Mouse (Mus musculus) neural tube, embryonic 14.5 days (tissue): ENCODE measurements at regions not wholly inside any gene's neighbourhood (a gene's known extent, or its start where the extent isn't known, plus 50 kb on each side); places are given as distances from the start of the nearest gene placed in this dataset.

Experiments
- ATAC-seq: fragments of 200-750 bp; cut with Nextera tagmentation; 2 replicates; pipeline ENCODE4 v1.8.0; 2017; ENCODE audit warnings: low read depth, mild to moderate bottlenecking, moderate TSS enrichment, moderate library complexity
- H3K27ac ChIP-seq: fragments of 300-500 bp; sonication (generic); 2 replicates; pipeline ENCODE4 v1.5.1; 2014; ENCODE audit warnings: low read depth, mild to moderate bottlenecking, control low read depth, low read length, moderate library complexity, mixed read lengths
- H3K27me3 ChIP-seq: fragments of 300-500 bp; sonication (generic); 2 replicates; pipeline ENCODE4 v1.6.1; 2014; ENCODE audit warnings: low read length; ENCODE audit not compliant: control insufficient read depth, insufficient read depth
- H3K36me3 ChIP-seq: fragments of 300-500 bp; sonication (generic); 2 replicates; pipeline ENCODE4 v1.6.1; 2014; ENCODE audit warnings: low read length, mixed read lengths; ENCODE audit not compliant: control insufficient read depth, insufficient read depth
- H3K4me1 ChIP-seq: fragments of 300-500 bp; sonication (generic); 2 replicates; pipeline ENCODE4 v1.6.1; 2014; ENCODE audit warnings: low read length; ENCODE audit not compliant: control insufficient read depth, insufficient read depth
- H3K4me2 ChIP-seq: fragments of 300-500 bp; sonication (generic); 2 replicates; pipeline ENCODE4 v1.6.1; 2014; ENCODE audit warnings: mild to moderate bottlenecking, low read depth, low read length, control low read depth
- H3K4me3 ChIP-seq: fragments of 300-500 bp; sonication (generic); 2 replicates; pipeline ENCODE4 v1.5.1; 2014; ENCODE audit warnings: low read depth, low read length, control low read depth, mixed read lengths
- H3K9ac ChIP-seq: fragments of 300-500 bp; sonication (generic); replicated peaks from 2 replicates; pipeline ENCODE4 v1.6.1; 2014; ENCODE audit warnings: low read depth, mild to moderate bottlenecking, control low read depth, low read length, mixed read lengths
- H3K9me3 ChIP-seq: fragments of 300-500 bp; sonication (generic); 2 replicates; pipeline ENCODE4 v1.6.1; 2016; ENCODE audit warnings: low read length; ENCODE audit not compliant: control insufficient read depth
- WGBS: fragments of 180-500 bp; shearing (Covaris S2); extraction: QIAGEN DNeasy Blood & Tissue Kit; methylation state at CpG from one replicate; pipeline ENCODE4 v1.1.7; 2014; 5-methylcytosine and 5-hydroxymethylcytosine counted together

- 36% methylated on average over 3 of the region's 3 CpGs for WGBS
- Histone ChIP-seq H3K36me3 (no peaks in the 10 kb centered on the region), H3K4me2 (no peak overlapping the region), H3K27ac (no peak overlapping the region), H3K4me3 (no peak overlapping the region), H3K27me3 (no peaks in the 10 kb centered on the region), H3K4me1 (no peaks in the 10 kb centered on the region), H3K9ac (no peak overlapping the region), H3K9me3 (no peaks in the 10 kb centered on the region)
- no peak for ATAC-seq
Measured at GRCm38 (mm10) chr7:74224378-74224777, 210.9 kb upstream of the St8sia2 start.

GRCm38 (mm10) chr7:74200661-74201060 lies 187.2 kb upstream of the St8sia2 start:
- ATAC-seq: no peak
- H3K4me2 ChIP-seq: no peak overlapping the region
- no peaks in the 10 kb centered on the region for H3K4me1 ChIP-seq
- no peaks in the 10 kb centered on the region for H3K9me3 ChIP-seq
- no peak overlapping the region for H3K27ac ChIP-seq
- H3K36me3 ChIP-seq: no peaks in the 10 kb centered on the region
- H3K9ac ChIP-seq: no peak overlapping the region
- 50% methylated on average over 4 of the region's 4 CpGs for WGBS
- no peaks in the 10 kb centered on the region for H3K27me3 ChIP-seq
- no peak overlapping the region for H3K4me3 ChIP-seq

GRCm38 (mm10) chr7:74198796-74199195 lies 185.3 kb upstream of the St8sia2 start:
- peak; percentile 71; the same call in 1 of the 2 replicates for ATAC-seq
- 73% methylated on average over 6 of the region's 6 CpGs for WGBS
- Histone ChIP-seq H3K36me3 (no peaks in the 10 kb centered on the region), H3K27me3 (no peaks in the 10 kb centered on the region), H3K9ac (no peak overlapping the region), H3K4me2 (no peak overlapping the region), H3K4me1 (no peaks in the 10 kb centered on the region), H3K9me3 (no peaks in the 10 kb centered on the region), H3K27ac (no peak overlapping the region), H3K4me3 (no peak overlapping the region)

GRCm38 (mm10) chr7:74184661-74185060 lies 171.2 kb upstream of the St8sia2 start:
- no peak overlapping the region for H3K27ac ChIP-seq
- H3K4me1 ChIP-seq: no peaks in the 10 kb centered on the region
- no peak overlapping the region for H3K4me2 ChIP-seq
- H3K27me3 ChIP-seq: no peaks in the 10 kb centered on the region
- no peak overlapping the region for H3K9ac ChIP-seq
- ATAC-seq: no peak
- H3K9me3 ChIP-seq: no peaks in the 10 kb centered on the region
- H3K36me3 ChIP-seq: no peaks in the 10 kb centered on the region
- H3K4me3 ChIP-seq: no peak overlapping the region

- Histone ChIP-seq H3K4me1 (peaks cover 7% of the 10 kb centered on the region; the same call in 1 of the 2 replicates), H3K4me2 (no peak overlapping the region), H3K9ac (no peak overlapping the region), H3K9me3 (no peaks in the 10 kb centered on the region), H3K4me3 (no peak overlapping the region), H3K36me3 (no peaks in the 10 kb centered on the region), H3K27ac (no peak overlapping the region), H3K27me3 (no peaks in the 10 kb centered on the region)
- WGBS: 36% methylated on average over 5 of the region's 5 CpGs
- peak; percentile 49; the same call in 1 of the 2 replicates for ATAC-seq
Measured at GRCm38 (mm10) chr7:74174206-74174605, 160.7 kb upstream of the St8sia2 start.

GRCm38 (mm10) chr7:74173230-74173612 lies 159.7 kb upstream of the St8sia2 start:
- Histone ChIP-seq H3K36me3 (no peaks in the 10 kb centered on the region), H3K9me3 (no peaks in the 10 kb centered on the region), H3K4me1 (peaks cover 7% of the 10 kb centered on the region; the same call in 1 of the 2 replicates), H3K4me2 (no peak overlapping the region), H3K9ac (no peak overlapping the region), H3K27me3 (no peaks in the 10 kb centered on the region), H3K4me3 (no peak overlapping the region), H3K27ac (no peak overlapping the region)
- ATAC-seq: no peak
- WGBS: 50% methylated on average over 2 of the region's 2 CpGs

GRCm38 (mm10) chr7:74172504-74173229 lies 159.2 kb upstream of the St8sia2 start:
- no peaks in the 10 kb centered on the region for H3K9me3 ChIP-seq
- no peaks in the 10 kb centered on the region for H3K27me3 ChIP-seq
- no peaks in the 10 kb centered on the region for H3K36me3 ChIP-seq
- WGBS: 71% methylated on average over 4 of the region's 4 CpGs
- ATAC-seq: no peak
- no peak overlapping the region for H3K4me3 ChIP-seq
- no peak overlapping the region for H3K4me2 ChIP-seq
- no peak overlapping the region for H3K27ac ChIP-seq
- H3K4me1 ChIP-seq: peaks cover 7% of the 10 kb centered on the region; the same call in 1 of the 2 replicates
- H3K9ac ChIP-seq: no peak overlapping the region

GRCm38 (mm10) chr7:74151590-74151989 lies 138.1 kb upstream of the St8sia2 start:
- Histone ChIP-seq H3K27ac (no peak overlapping the region), H3K4me3 (no peak overlapping the region), H3K4me1 (no peaks in the 10 kb centered on the region), H3K27me3 (no peaks in the 10 kb centered on the region), H3K4me2 (no peak overlapping the region), H3K9ac (no peak overlapping the region), H3K9me3 (no peaks in the 10 kb centered on the region), H3K36me3 (no peaks in the 10 kb centered on the region)
- ATAC-seq: no peak
- 73% methylated on average over 4 of the region's 4 CpGs for WGBS

GRCm38 (mm10) chr7:74143236-74143635 lies 129.7 kb upstream of the St8sia2 start:
- Histone ChIP-seq H3K4me1 (no peaks in the 10 kb centered on the region), H3K4me2 (no peak overlapping the region), H3K27me3 (no peaks in the 10 kb centered on the region), H3K27ac (no peak overlapping the region), H3K9me3 (no peaks in the 10 kb centered on the region), H3K36me3 (no peaks in the 10 kb centered on the region), H3K9ac (no peak overlapping the region), H3K4me3 (no peak overlapping the region)
- no peak for ATAC-seq
- 90% methylated on average over 3 of the region's 3 CpGs for WGBS
